Mouse (Mus musculus) CH12.LX (cell line): ENCODE data around the gene Car11. TPM values are rescaled to one million over a fixed set of nuclear protein-coding genes. Genes with fewer than 3 reads are reported as not detected.
"Not testable (repeated sequence)": the region's sequence is repeated elsewhere in the genome, so short reads cannot be mapped to it uniquely, and the experiment has no call there.

Experiments
- DNase-seq: peaks from one replicate; pipeline ENCODE4 v3.0.0-alpha.2; 2013; ENCODE audit errors: extremely low read depth
- H3K27ac ChIP-seq: 2 replicates; pipeline ENCODE4 v1.5.1; 2012; ENCODE audit warnings: low read depth, mild to moderate bottlenecking, control low read depth, moderate library complexity; ENCODE audit not compliant: insufficient read depth
- H3K27me3 ChIP-seq: replicated peaks from 2 replicates; pipeline ENCODE3; 2012; ENCODE audit warnings: inconsistent platforms
- H3K36me3 ChIP-seq, 2 experiments: replicated peaks in 1 of 2; 2 replicates each; pipeline versions ENCODE3 to v1.6.1; 2012; ENCODE audit warnings: inconsistent platforms in 1 of 2, low read length in 1 of 2, mild to moderate bottlenecking in 1 of 2, mixed read lengths in 1 of 2, moderate library complexity in 1 of 2; ENCODE audit not compliant: control insufficient read depth in 1 of 2, insufficient read depth in 1 of 2
- H3K4me1 ChIP-seq, 2 experiments: 2 replicates each; pipeline ENCODE4 v1.6.1; 2012; ENCODE audit warnings: inconsistent platforms in 1 of 2, moderate library complexity in 1 of 2; ENCODE audit not compliant: insufficient read depth in 2 of 2, control insufficient read depth in 1 of 2
- H3K4me2 ChIP-seq: 2 replicates; pipeline ENCODE4 v1.6.1; 2012; ENCODE audit warnings: low read depth, mild to moderate bottlenecking, control low read depth; ENCODE audit not compliant: poor library complexity, insufficient read depth, severe bottlenecking
- H3K4me3 ChIP-seq, 3 experiments: fragments of 150-350 bp in 1 of 3; sonication (generic) in 1 of 3; replicated peaks in 1 of 3; 2 replicates each; pipeline versions ENCODE3 to v1.5.1; 2011 to 2012; ENCODE audit warnings: low read depth in 2 of 3, low read length in 2 of 3, mild to moderate bottlenecking in 2 of 3, moderate library complexity in 2 of 3, control low read depth in 1 of 3, improper control_type of control experiment in 1 of 3, inconsistent platforms in 1 of 3, mixed read lengths in 1 of 3; ENCODE audit not compliant: poor library complexity in 1 of 3
- H3K79me2 ChIP-seq: replicated peaks from 2 replicates; pipeline ENCODE4 v1.6.1; 2012; ENCODE audit warnings: mild to moderate bottlenecking, moderate library complexity; ENCODE audit not compliant: control insufficient read depth, poor library complexity, insufficient read depth, severe bottlenecking; ENCODE audit errors: extremely low read depth
- H3K9ac ChIP-seq: 2 replicates; pipeline ENCODE4 v1.6.1; 2012; ENCODE audit warnings: low read depth, mild to moderate bottlenecking, control low read depth, moderate library complexity; ENCODE audit not compliant: insufficient read depth
- H3K9me3 ChIP-seq: replicated peaks from 2 replicates; pipeline ENCODE3; 2012; ENCODE audit warnings: low read length, inconsistent platforms, mixed read lengths
- BHLHE40 ChIP-seq: IDR thresholded peaks from 2 replicates; pipeline ENCODE4 v1.6.1; 2011; ENCODE audit warnings: mild to moderate bottlenecking, low read depth, low read length, improper control_type of control experiment
- CHD1 ChIP-seq: IDR thresholded peaks from 2 replicates; pipeline ENCODE4 v1.6.1; 2012; ENCODE audit warnings: low read depth, low read length, improper control_type of control experiment, inconsistent platforms
- CHD2 ChIP-seq: IDR thresholded peaks from 2 replicates; pipeline ENCODE4 v1.6.1; 2011; ENCODE audit warnings: low read length, improper control_type of control experiment
- CTCF ChIP-seq, 2 experiments: IDR thresholded peaks in 1 of 2; conservative IDR thresholded peaks in 1 of 2; 2 replicates each; pipeline ENCODE4 v1.5.1; 2011 to 2012; ENCODE audit warnings: low read depth in 2 of 2, low read length in 2 of 2, improper control_type of control experiment in 1 of 2, inconsistent platforms in 1 of 2, mild to moderate bottlenecking in 1 of 2, moderate library complexity in 1 of 2
- E2F4 ChIP-seq: IDR thresholded peaks from 2 replicates; pipeline ENCODE4 v1.6.1; 2011; ENCODE audit warnings: low read depth, low read length, improper control_type of control experiment; ENCODE audit not compliant: insufficient replicate concordance
- ELF1 ChIP-seq: IDR thresholded peaks from 2 replicates; pipeline ENCODE4 v1.6.1; 2014; ENCODE audit warnings: low read depth, mild to moderate bottlenecking, inconsistent platforms, low read length, improper control_type of control experiment
- EP300 ChIP-seq: IDR thresholded peaks from 2 replicates; pipeline ENCODE4 v1.6.1; 2011; ENCODE audit warnings: low read length, improper control_type of control experiment
- IRF4 ChIP-seq: IDR thresholded peaks from 2 replicates; pipeline ENCODE4 v1.6.1; 2014; ENCODE audit warnings: low read depth, mild to moderate bottlenecking, inconsistent platforms, low read length, improper control_type of control experiment
- JUN ChIP-seq: IDR thresholded peaks from 2 replicates; pipeline ENCODE4 v1.6.1; 2011; ENCODE audit warnings: low read depth, mild to moderate bottlenecking, low read length, improper control_type of control experiment, moderate library complexity; ENCODE audit not compliant: insufficient read depth
- KAT2A ChIP-seq: IDR thresholded peaks from 2 replicates; pipeline ENCODE4 v1.6.1; 2012; ENCODE audit warnings: low read length, improper control_type of control experiment, inconsistent platforms; ENCODE audit not compliant: insufficient replicate concordance
- MAFK ChIP-seq: IDR thresholded peaks from 2 replicates; pipeline ENCODE4 v1.6.1; 2011; ENCODE audit warnings: low read length, improper control_type of control experiment; ENCODE audit not compliant: insufficient replicate concordance
- MAX ChIP-seq: IDR thresholded peaks from 2 replicates; pipeline ENCODE4 v1.6.1; 2011; ENCODE audit warnings: low read length, improper control_type of control experiment
- MAZ ChIP-seq: IDR thresholded peaks from 2 replicates; pipeline ENCODE4 v1.6.1; 2012; ENCODE audit warnings: low read depth, mild to moderate bottlenecking, inconsistent platforms, low read length, improper control_type of control experiment, moderate library complexity
- MEF2A ChIP-seq: IDR thresholded peaks from 2 replicates; pipeline ENCODE4 v1.6.1; 2014; ENCODE audit warnings: low read depth, mild to moderate bottlenecking, inconsistent platforms, low read length, improper control_type of control experiment, borderline replicate concordance
- MYC ChIP-seq: IDR thresholded peaks from 2 replicates; pipeline ENCODE4 v1.6.1; 2011; ENCODE audit warnings: low read depth, mild to moderate bottlenecking, improper control_type of control experiment, low read length
- NELFE ChIP-seq: IDR thresholded peaks from 2 replicates; pipeline ENCODE4 v1.6.1; 2011; ENCODE audit warnings: low read depth, low read length, improper control_type of control experiment
- NRF1 ChIP-seq: IDR thresholded peaks from 2 replicates; pipeline ENCODE4 v1.6.1; 2014; ENCODE audit warnings: low read depth, mild to moderate bottlenecking, inconsistent platforms, low read length, improper control_type of control experiment, moderate library complexity
- POLR2A ChIP-seq: IDR thresholded peaks from 2 replicates; pipeline ENCODE4 v1.6.1; 2011; ENCODE audit warnings: low read depth, mild to moderate bottlenecking, improper control_type of control experiment, low read length
- POLR2AphosphoS2 ChIP-seq: IDR thresholded peaks from 2 replicates; pipeline ENCODE4 v1.6.1; 2011; ENCODE audit warnings: low read depth, low read length, improper control_type of control experiment
- RAD21 ChIP-seq: IDR thresholded peaks from 2 replicates; pipeline ENCODE4 v1.6.1; 2011; ENCODE audit warnings: low read depth, mild to moderate bottlenecking, low read length, improper control_type of control experiment, moderate library complexity
- TBP ChIP-seq: conservative IDR thresholded peaks from 2 replicates; pipeline ENCODE4 v1.6.1; 2011; ENCODE audit warnings: low read depth, low read length, improper control_type of control experiment
- TCF12 ChIP-seq: IDR thresholded peaks from 2 replicates; pipeline ENCODE4 v1.6.1; 2014; ENCODE audit warnings: low read depth, mild to moderate bottlenecking, inconsistent platforms, low read length, improper control_type of control experiment
- USF2 ChIP-seq: conservative IDR thresholded peaks from 2 replicates; pipeline ENCODE4 v1.6.1; 2011; ENCODE audit warnings: low read depth, low read length, improper control_type of control experiment
- ZKSCAN1 ChIP-seq: IDR thresholded peaks from 2 replicates; pipeline ENCODE4 v1.6.1; 2012; ENCODE audit warnings: low read depth, inconsistent platforms, low read length, improper control_type of control experiment, borderline replicate concordance
- dilution Hi-C: fragments of 300-500 bp; cut with MboI; formaldehyde crosslinking; loops from 2 replicates; pipeline ENCODE4 v1.14.3; 2020; ENCODE audit warnings: low sequenced_read_pairs; ENCODE audit not compliant: extremely low pct_unique_long_range_greater_than_20kb, extremely low pct_ligation_motif_present
- in situ Hi-C: fragments of 300-500 bp; cut with MboI; formaldehyde crosslinking; loops from 3 replicates; pipeline ENCODE4 v1.14.3; 2019; ENCODE audit warnings: low sequenced_read_pairs, low pct_ligation_motif_present, low pct_unique_long_range_greater_than_20kb, mixed read lengths
- polyA plus RNA-seq: library from polyadenylated mRNA; unstranded; fragments of >175 nt; gene quantifications from 2 replicates; pipeline ENCODE4 v1.2.1, GENCODE M21; 2012; ENCODE audit warnings: low read depth; ENCODE audit not compliant: insufficient read length
- total RNA-seq, 2 experiments: library from RNA; depleted of rRNA; stranded (reverse); fragments of 300-350 nt in 1 of 2; fragments of >200 nt in 1 of 2; gene quantifications; 2 replicates each; pipeline ENCODE4 v1.2.3; 2012 to 2014

Car11 gene
- total RNA-seq (2012; rRNA removed) (0.25 TPM in 1 of 2 replicates, not detected in the other), total RNA-seq (2014; rRNA removed) (not detected in 2 replicates), polyA plus RNA-seq (0.61 TPM in 1 of 2 replicates, not detected in the other)

GRCm38 (mm10) chr7:45699523-45700141 lies at the start of gene Car11:
Car11 (plus strand) TSS chr7:45699843.
- Histone ChIP-seq H3K36me3 (no peaks in the 10 kb centered on the region), H3K27ac (no peak within 1 kb of the TSS), H3K9ac (no peak within 1 kb of the TSS), H3K4me3 (no peak within 1 kb of the TSS), H3K79me2 (no peaks in the 10 kb centered on the region), H3K4me2 (peak within 1 kb of the TSS; percentile 51; the same call in 1 of the 2 replicates), H3K4me1 (peaks cover 6 to 59% of the 10 kb centered on the region in 2 experiments; a peak in 3 of 4 replicates), H3K27me3 (no peaks in the 10 kb centered on the region), H3K9me3 (no peaks in the 10 kb centered on the region)
- no peak for TF ChIP-seq POLR2AphosphoS2
- TF ChIP-seq NRF1: no peak
- TF ChIP-seq NELFE: no peak
- TF ChIP-seq RAD21: no peak
- no peak for TF ChIP-seq CHD1
- no peak for TF ChIP-seq IRF4
- TF ChIP-seq TBP: no peak
- TF ChIP-seq EP300: no peak
- no peak for TF ChIP-seq CHD2
- no peak for TF ChIP-seq BHLHE40
- no peak for TF ChIP-seq MAX
- no peak for TF ChIP-seq MAFK
- no peak for DNase-seq
- dilution Hi-C loops: no loop called here
- in situ Hi-C loops: no loop called here

- in situ Hi-C loops, H3K4me3 ChIP-seq, H3K27me3 ChIP-seq, H3K27ac ChIP-seq, H3K4me2 ChIP-seq, H3K9ac ChIP-seq, H3K36me3 ChIP-seq, H3K9me3 ChIP-seq, DNase-seq, H3K79me2 ChIP-seq, dilution Hi-C loops: not testable (repeated sequence)
- peaks cover 8 to 23% of the 10 kb centered on the region in 2 experiments for H3K4me1 ChIP-seq
Measured at GRCm38 (mm10) chr7:45650484-45650883, 49.2 kb upstream of the Car11 start.

GRCm38 (mm10) chr7:45654424-45655047 lies 45.1 kb upstream of the Car11 start:
- Histone ChIP-seq H3K4me2 (no peak overlapping the region), H3K79me2 (no peaks in the 10 kb centered on the region), H3K36me3 (no peaks in the 10 kb centered on the region), H3K27me3 (no peaks in the 10 kb centered on the region), H3K9ac (no peak overlapping the region), H3K4me1 (no peaks in the 10 kb centered on the region), H3K4me3 (no peak overlapping the region), H3K9me3 (peaks cover 12% of the 10 kb centered on the region), H3K27ac (no peak overlapping the region)
- in situ Hi-C loops (no loop called here), dilution Hi-C loops (no loop called here)
- TF ChIP-seq RAD21 (no peak), JUN (no peak), KAT2A (no peak), MYC (no peak), E2F4 (no peak), EP300 (no peak), NELFE (no peak), MEF2A (no peak), USF2 (no peak), CTCF (conservative IDR thresholded peaks at IDR 0.05 in 1 of 2, IDR thresholded peaks at IDR 0.05 in 1 of 2; ENCODE audit: low read depth in 2 of 2, low read length in 2 of 2) (no peak), TCF12 (no peak), MAZ (no peak), MAFK (no peak), ZKSCAN1 (no peak), ELF1 (no peak), CHD2 (no peak), POLR2A (no peak)
- no peak for DNase-seq
